Mouse (Mus musculus) c-Kit-negative CD71-positive TER-119-positive erythroid progenitor cells, embryonic 14.5 days (primary cell): ENCODE data around the gene Cntrl.

Experiments used
- DNase-seq: peaks from one replicate; pipeline ENCODE4 v3.0.0-alpha.2; 2013; ENCODE audit warnings: low read depth, low spot score

Cntrl gene

DNA sequence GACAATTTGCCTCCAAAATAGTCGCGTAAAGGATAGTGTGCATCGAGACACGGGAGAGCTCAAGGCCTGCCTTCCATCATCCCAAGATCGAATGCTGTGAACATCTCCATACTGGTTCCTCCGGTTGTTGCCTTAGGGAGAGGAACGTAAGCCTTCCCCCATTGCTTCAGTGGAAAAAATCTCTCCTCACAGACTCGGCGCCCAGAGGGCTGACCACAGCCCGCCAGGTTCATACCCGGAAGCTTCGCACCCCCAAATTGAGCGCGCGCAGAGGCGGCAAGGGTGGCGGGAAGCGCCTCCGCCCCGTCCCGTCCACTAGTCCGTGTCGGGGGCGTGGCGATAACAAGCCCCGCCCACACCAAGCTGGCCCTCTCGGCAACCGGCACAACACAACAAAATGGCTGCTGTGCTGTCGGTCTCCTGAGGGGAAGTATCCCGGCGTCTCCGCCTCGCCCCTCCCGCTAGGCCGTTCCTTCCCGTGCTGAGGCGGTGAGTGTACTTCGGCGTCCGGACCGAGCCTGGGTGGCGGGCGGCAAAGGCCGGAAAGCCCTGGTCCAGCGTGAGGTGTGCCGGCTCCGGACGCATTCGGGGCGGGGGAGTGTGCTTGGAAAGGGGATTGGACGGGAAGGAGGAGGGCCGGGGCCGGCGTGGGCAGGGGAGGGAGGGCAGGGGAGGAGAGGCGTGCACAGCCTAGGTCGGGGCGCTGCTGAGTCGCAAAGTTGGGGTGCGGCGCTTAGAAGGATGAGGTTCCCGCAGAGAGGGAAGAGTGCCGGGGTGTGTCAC, at the start of gene Cntrl:
Cntrl (plus strand) TSS at position 352 of the 783 bp plus-strand sequence.
- DNase-seq: peak; percentile 83

DNA sequence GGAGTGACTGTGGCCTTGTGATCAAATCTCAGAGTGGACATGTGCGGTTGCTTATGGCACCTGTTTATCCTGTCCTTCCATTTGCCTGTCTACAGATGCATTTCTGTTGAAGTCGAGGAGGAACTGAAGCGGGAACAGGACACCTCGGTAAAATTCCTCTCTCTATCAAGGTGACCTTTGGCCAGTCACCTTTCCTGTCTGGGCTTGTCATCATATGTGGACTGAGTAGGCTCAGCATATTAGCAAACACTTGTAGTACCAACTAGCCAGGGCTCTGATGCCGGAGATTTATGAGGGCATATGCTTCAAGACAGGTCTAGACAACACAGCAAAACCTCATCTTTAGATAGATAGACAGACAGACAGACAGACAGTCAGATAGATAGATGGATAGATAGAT, 49.0 kb upstream of the Cntrl start:
- no peak for DNase-seq

DNA sequence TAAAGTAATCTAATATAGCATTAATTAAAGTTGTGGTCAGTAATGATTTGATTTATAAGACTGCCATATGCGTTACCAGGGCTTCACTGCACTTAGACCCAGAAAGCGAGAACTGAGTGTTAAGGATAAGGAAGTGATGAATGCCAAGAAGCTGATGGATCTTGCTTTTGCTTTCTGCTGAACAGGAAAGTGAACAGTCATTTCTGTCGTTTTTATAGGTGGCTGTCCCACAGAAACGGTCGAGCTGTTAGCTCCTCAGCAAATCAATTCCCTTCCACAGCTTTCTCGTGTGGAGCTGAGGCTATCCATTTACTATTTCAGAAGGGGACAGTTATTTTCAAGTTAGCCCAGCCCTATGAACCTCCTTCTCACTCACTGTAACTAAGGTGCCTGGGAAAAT, 48.4 kb upstream of the Cntrl start:
- DNase-seq: no peak

- no peak for DNase-seq
Observed at GRCm38 (mm10) chr2:35061338-35061737, 48.0 kb upstream of the Cntrl start, which contains the start of gene Hc. Gene Hc, minus strand, starts transcription at chr2:35061438.

GRCm38 (mm10) chr2:35063333-35064030, 45.8 kb upstream of the Cntrl start:
- no peak for DNase-seq

- DNase-seq: no peak
Observed at GRCm38 (mm10) chr2:35066525-35067082, 42.7 kb upstream of the Cntrl start.

- no peak for DNase-seq
Observed at GRCm38 (mm10) chr2:35067117-35067516, 42.2 kb upstream of the Cntrl start.

- no peak for DNase-seq
Observed at GRCm38 (mm10) chr2:35069124-35069523, 40.2 kb upstream of the Cntrl start.

- no peak for DNase-seq
Observed at GRCm38 (mm10) chr2:35070275-35070674, 39.0 kb upstream of the Cntrl start.

- DNase-seq: no peak
Observed at GRCm38 (mm10) chr2:35072547-35072946, 36.7 kb upstream of the Cntrl start.

- no peak for DNase-seq
Observed at GRCm38 (mm10) chr2:35074328-35074727, 35.0 kb upstream of the Cntrl start.

- no peak for DNase-seq
Observed at GRCm38 (mm10) chr2:35079166-35079565, 30.1 kb upstream of the Cntrl start.

- no peak for DNase-seq
Observed at GRCm38 (mm10) chr2:35087418-35087817, 21.9 kb upstream of the Cntrl start.

GRCm38 (mm10) chr2:35100529-35100928, 8.8 kb upstream of the Cntrl start:
- no peak for DNase-seq

DNA sequence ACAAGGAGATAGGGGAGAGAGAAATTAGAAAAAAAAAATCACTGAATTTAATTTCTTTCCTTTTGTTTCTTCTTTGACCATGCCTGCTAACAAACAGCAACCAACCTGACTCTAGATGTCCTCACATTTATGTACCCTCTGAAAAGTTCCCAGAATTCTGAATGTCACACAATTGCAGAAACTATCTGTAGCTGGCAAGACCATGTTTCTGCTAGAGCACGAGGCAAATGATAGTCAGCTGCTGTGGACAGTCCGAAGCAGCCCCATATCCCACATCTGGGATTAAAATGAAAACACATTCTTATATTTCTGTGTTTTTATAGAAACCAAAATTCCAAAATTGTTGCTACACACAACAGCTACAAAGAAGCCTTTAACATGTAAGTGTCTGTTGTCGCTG, 7.8 kb upstream of the Cntrl start, which contains the start of gene AI182371:
AI182371 (minus strand) TSS at position 101 of the 400 bp plus-strand sequence.
- DNase-seq: no peak

GRCm38 (mm10) chr2:35102777-35103176, 6.5 kb upstream of the Cntrl start:
- DNase-seq: no peak

- no peak for DNase-seq
Observed at GRCm38 (mm10) chr2:35103558-35103957, 5.7 kb upstream of the Cntrl start.

DNA sequence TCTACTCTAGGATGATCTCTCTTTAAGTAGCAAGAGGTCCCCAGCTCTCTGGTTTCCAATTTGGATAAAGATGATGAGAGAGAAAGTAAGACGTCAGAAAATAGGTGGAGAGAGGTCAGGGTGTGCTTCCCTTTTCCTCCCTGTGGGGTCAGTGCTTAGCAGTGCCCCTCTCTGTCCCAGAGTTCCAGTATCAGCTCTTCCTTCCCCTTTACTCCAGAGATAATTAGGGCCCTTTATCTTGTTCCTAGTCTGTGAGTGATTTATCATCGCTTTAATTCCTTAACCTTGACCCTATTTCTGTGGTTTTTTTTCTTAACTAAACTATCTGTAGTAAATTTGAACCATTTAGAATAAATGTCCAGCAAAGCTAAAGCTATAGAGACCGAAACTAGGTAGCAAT, 4.4 kb upstream of the Cntrl start:
- DNase-seq: no peak

GRCm38 (mm10) chr2:35107984-35108635, 1.2 kb upstream of the Cntrl start:
- DNase-seq: no peak

DNA sequence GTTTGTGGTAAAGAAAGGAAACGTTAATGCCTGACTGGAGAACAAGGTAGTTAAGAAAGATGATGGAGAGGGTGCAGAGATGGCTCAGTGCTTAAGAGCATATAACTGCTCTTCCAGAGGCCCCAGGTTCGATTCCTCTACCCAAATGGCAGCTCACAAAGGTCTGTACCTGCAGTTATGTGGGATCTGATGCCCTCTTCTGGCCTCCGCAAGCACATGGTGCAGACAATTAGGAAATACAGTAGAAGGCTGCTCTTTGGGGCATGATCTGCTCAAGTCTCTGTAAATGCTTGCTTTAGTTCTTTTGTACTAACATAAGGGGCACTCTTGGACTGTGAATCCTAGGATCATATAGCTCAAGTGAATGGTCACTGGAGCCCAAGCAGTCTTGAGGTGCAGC, 580 bp upstream of the Cntrl start:
- peak; percentile 36 for DNase-seq

- no peak for DNase-seq
Observed at GRCm38 (mm10) chr2:35109924-35110304, 622 bp downstream of the Cntrl start.

GRCm38 (mm10) chr2:35110521-35110920, 1.2 kb downstream of the Cntrl start:
- no peak for DNase-seq
